Mouse (Mus musculus): ENCODE data around the gene Cd5. TPM values are rescaled to one million over a fixed set of nuclear protein-coding genes. Genes with fewer than 3 reads are reported as not detected.
A peak's percentile ranks its signal among the peaks of the same experiment; 100 is the strongest.

The Cd5 gene
- polyA plus RNA-seq, 1 experiment from 2014 or later = 0.28 TPM

DNA sequence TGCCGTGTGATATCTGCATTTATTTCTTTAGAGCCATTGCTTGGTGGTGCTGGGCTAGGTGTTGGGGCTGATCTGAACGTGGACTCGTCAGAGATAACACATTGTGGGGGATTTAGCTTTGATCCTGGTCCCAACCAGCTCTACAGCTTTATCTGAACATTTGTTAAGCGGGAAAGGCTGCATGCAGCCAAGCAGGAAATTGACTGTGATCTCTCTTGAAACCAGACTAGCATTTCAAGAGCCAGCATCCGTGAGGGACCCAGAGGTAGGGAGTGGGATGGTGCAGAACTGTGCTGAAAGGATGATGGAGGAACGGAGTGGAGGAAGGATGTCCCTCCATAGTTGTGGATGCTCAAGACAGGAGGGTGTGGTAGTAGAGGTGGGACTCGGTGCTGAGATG lies 34.6 kb upstream of the Cd5 start:
- no peak for ATAC-seq
- no peak overlapping the region for H3K9ac ChIP-seq (ENCODE audit: low read depth, low read length)
- no peak overlapping the region for H3K27ac ChIP-seq (ENCODE audit: low read depth, low read length)
- no peaks in the 10 kb centered on the region for H3K36me3 ChIP-seq (ENCODE audit: control insufficient read depth, insufficient read depth, low read length)
- H3K9me3 ChIP-seq (ENCODE audit: control insufficient read depth, low read length) = no peaks in the 10 kb centered on the region
- H3K4me3 ChIP-seq (ENCODE audit: low read length) = no peak overlapping the region
- H3K4me1 ChIP-seq (ENCODE audit: control insufficient read depth, insufficient read depth, low read depth, low read length) = peaks cover 14% of the 10 kb centered on the region
- 75% methylated on average over 7 of the region's 7 CpGs for WGBS
- H3K4me2 ChIP-seq (ENCODE audit: low read length) = no peak overlapping the region
- H3K27me3 ChIP-seq (replicated peaks; ENCODE audit: control insufficient read depth, insufficient read depth, low read length) = no peaks in the 10 kb centered on the region

DNA sequence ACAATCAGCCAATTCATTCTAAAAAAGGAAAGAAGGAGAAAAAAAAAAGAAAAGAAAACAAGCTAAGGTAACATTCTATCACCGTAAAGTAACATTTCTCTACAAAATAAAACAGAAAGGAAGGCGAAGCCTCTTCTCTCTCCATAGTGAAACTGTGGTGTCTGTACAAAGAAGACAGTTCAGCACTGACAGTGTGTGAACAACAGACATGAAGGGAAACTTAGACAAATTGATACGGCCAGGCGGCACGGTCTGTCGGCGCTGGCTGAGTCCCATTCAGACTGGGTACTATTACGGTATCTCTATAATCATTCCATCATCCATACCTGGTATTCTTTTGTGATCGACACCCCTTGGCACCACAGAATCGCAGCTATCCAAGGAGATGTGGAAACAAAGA lies 34.1 kb upstream of the Cd5 start:
- Histone ChIP-seq H3K4me1 (ENCODE audit: control insufficient read depth, insufficient read depth, low read depth, low read length) (peaks cover 14% of the 10 kb centered on the region), H3K9me3 (ENCODE audit: control insufficient read depth, low read length) (no peaks in the 10 kb centered on the region), H3K36me3 (ENCODE audit: control insufficient read depth, insufficient read depth, low read length) (no peaks in the 10 kb centered on the region), H3K4me2 (ENCODE audit: low read length) (no peak overlapping the region), H3K27me3 (replicated peaks; ENCODE audit: control insufficient read depth, insufficient read depth, low read length) (no peaks in the 10 kb centered on the region), H3K4me3 (ENCODE audit: low read length) (no peak overlapping the region), H3K9ac (ENCODE audit: low read depth, low read length) (no peak overlapping the region), H3K27ac (ENCODE audit: low read depth, low read length) (no peak overlapping the region)
- WGBS = 89% methylated on average over 10 of the region's 10 CpGs
- no peak for ATAC-seq

DNA sequence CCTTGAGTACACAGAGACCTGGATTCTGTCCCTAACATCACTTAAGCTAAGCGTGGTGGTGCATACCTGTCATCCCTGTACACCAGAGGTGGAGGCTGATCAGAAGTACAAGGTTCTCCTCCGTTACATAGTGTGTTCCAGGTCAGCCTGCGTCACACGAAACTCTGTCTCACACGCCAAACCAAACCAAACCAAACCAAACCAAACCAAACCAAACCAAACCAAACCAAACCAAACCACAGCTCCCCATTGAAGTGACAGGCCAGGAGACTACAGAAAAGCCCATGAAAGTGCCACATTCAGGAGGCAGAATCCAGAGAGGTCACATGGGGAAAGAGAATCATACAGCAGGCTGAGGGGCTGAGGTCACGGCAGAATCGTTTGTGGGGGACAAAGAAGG lies 33.2 kb upstream of the Cd5 start:
- Histone ChIP-seq H3K27me3 (replicated peaks; ENCODE audit: control insufficient read depth, insufficient read depth, low read length) (no peaks in the 10 kb centered on the region), H3K36me3 (ENCODE audit: control insufficient read depth, insufficient read depth, low read length) (no peaks in the 10 kb centered on the region), H3K4me3 (ENCODE audit: low read length) (no peak overlapping the region), H3K27ac (ENCODE audit: low read depth, low read length) (no peak overlapping the region), H3K9ac (ENCODE audit: low read depth, low read length) (no peak overlapping the region), H3K4me1 (ENCODE audit: control insufficient read depth, insufficient read depth, low read depth, low read length) (peaks cover 19% of the 10 kb centered on the region), H3K9me3 (ENCODE audit: control insufficient read depth, low read length) (no peaks in the 10 kb centered on the region), H3K4me2 (ENCODE audit: low read length) (no peak overlapping the region)
- 76% methylated on average over 7 of the region's 7 CpGs for WGBS
- ATAC-seq = no peak

DNA sequence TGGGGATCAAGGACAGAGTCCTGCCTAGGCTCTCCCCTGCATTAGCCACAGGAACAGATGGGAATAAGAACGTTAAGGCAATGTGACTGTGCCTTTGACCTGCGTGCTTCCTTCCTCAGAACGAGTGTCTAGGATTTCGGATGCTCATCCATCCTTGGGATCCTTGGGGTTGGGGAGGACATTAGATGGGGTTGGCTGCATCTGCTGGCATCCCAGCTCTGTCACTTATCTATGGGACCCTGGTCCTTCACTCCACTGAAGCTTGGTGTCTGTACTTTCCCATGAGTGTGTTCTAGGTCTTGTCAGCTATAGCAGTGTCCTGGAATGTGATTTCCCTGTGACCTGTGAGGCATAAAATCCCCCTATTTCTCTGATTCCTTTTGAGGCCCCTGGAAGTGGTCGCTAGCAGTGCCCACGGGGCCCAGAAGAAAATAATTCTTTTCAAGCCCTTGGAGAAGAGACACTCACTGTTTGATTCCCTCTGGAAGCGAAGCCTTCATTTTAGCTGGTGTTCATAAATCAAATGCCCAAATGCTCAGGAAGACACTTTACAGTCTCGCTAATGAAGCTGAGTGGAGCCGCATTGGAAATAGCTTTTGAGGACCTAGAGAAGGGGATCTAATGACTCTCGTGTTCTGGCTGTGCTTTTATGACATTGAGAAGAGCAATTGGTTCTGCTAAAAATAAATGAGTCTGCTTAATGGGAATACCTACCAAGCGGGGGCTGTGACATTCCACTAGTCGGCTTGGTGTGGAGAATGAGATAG lies 30.8 kb upstream of the Cd5 start:
- no peak overlapping the region for H3K4me3 ChIP-seq (ENCODE audit: low read length)
- no peak overlapping the region for H3K9ac ChIP-seq (ENCODE audit: low read depth, low read length)
- H3K4me1 ChIP-seq (ENCODE audit: control insufficient read depth, insufficient read depth, low read depth, low read length) = peaks cover 19% of the 10 kb centered on the region
- H3K27ac ChIP-seq (ENCODE audit: low read depth, low read length) = peak overlapping the region; percentile 61
- H3K9me3 ChIP-seq (ENCODE audit: control insufficient read depth, low read length) = no peaks in the 10 kb centered on the region
- WGBS = 57% methylated on average over 12 of the region's 12 CpGs
- H3K27me3 ChIP-seq (replicated peaks; ENCODE audit: control insufficient read depth, insufficient read depth, low read length) = no peaks in the 10 kb centered on the region
- no peaks in the 10 kb centered on the region for H3K36me3 ChIP-seq (ENCODE audit: control insufficient read depth, insufficient read depth, low read length)
- no peak overlapping the region for H3K4me2 ChIP-seq (ENCODE audit: low read length)
- peak; percentile 34 for ATAC-seq

DNA sequence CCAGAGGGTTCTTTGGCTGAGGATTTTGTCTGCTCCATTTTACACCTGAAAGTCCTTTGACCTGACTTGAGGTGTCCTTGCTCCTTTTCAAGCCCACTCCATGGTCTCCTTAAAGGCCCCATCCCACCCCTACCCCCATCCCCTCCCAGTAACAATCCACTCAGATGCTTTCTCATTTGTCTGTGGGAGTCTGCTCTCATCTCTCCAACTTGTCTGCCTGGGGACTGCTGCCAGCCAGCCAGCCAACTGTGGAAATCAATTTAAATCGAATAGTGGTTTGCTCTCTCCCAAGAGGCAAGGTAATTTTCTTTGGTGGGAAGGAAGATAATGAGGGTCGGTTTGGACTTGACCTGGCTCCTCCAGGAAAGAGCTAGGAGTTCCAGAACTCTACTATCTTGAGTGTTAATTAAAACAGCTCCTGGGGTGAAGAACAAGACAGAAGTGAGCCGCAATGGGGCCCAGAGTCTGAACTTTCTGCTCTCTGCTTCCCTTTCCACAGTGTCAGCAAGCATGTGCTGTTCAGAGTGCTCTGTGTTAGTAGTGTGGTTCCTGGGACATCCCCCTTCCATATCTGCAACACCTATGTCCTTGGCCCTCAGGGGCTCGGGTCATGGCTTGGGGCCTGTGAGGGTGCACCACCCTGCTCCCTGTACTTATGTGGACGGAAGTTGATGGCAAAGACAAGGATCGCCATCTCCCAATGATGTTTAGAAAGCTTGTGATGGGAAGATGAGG lies 30.1 kb upstream of the Cd5 start:
- no peak overlapping the region for H3K4me3 ChIP-seq (ENCODE audit: low read length)
- peak; percentile 48 for ATAC-seq
- peak overlapping the region; percentile 61 for H3K27ac ChIP-seq (ENCODE audit: low read depth, low read length)
- H3K9ac ChIP-seq (ENCODE audit: low read depth, low read length) = no peak overlapping the region
- no peaks in the 10 kb centered on the region for H3K27me3 ChIP-seq (replicated peaks; ENCODE audit: control insufficient read depth, insufficient read depth, low read length)
- WGBS = 57% methylated on average over 6 of the region's 6 CpGs
- H3K4me2 ChIP-seq (ENCODE audit: low read length) = no peak overlapping the region
- no peaks in the 10 kb centered on the region for H3K36me3 ChIP-seq (ENCODE audit: control insufficient read depth, insufficient read depth, low read length)
- no peaks in the 10 kb centered on the region for H3K9me3 ChIP-seq (ENCODE audit: control insufficient read depth, low read length)
- peaks cover 19% of the 10 kb centered on the region for H3K4me1 ChIP-seq (ENCODE audit: control insufficient read depth, insufficient read depth, low read depth, low read length)

DNA sequence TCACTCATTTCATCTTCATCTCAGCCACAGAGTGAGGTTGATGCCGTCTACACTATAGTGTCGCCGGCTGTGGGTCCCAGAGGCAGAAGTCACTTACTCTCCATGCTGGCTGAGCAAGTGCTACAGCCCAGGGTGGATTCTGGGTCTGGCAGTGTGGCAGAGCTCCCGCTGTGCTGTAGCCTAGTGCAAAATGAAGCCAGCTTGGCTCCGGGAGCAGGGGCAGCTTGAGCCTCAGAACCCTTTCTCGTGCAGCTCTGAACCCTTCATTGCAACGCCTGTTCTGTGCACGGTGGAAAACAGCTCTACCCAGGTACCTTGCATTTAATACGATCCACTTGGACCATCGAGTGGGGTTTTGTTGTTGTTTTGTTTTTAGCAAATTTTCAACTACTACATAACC lies 28.8 kb upstream of the Cd5 start:
- Histone ChIP-seq H3K4me2 (ENCODE audit: low read length) (no peak overlapping the region), H3K9me3 (ENCODE audit: control insufficient read depth, low read length) (no peaks in the 10 kb centered on the region), H3K4me3 (ENCODE audit: low read length) (no peak overlapping the region), H3K4me1 (ENCODE audit: control insufficient read depth, insufficient read depth, low read depth, low read length) (peaks cover 19% of the 10 kb centered on the region), H3K36me3 (ENCODE audit: control insufficient read depth, insufficient read depth, low read length) (no peaks in the 10 kb centered on the region), H3K9ac (ENCODE audit: low read depth, low read length) (no peak overlapping the region), H3K27ac (ENCODE audit: low read depth, low read length) (no peak overlapping the region), H3K27me3 (replicated peaks; ENCODE audit: control insufficient read depth, insufficient read depth, low read length) (no peaks in the 10 kb centered on the region)
- ATAC-seq = no peak
- 76% methylated on average over 10 of the region's 10 CpGs for WGBS

DNA sequence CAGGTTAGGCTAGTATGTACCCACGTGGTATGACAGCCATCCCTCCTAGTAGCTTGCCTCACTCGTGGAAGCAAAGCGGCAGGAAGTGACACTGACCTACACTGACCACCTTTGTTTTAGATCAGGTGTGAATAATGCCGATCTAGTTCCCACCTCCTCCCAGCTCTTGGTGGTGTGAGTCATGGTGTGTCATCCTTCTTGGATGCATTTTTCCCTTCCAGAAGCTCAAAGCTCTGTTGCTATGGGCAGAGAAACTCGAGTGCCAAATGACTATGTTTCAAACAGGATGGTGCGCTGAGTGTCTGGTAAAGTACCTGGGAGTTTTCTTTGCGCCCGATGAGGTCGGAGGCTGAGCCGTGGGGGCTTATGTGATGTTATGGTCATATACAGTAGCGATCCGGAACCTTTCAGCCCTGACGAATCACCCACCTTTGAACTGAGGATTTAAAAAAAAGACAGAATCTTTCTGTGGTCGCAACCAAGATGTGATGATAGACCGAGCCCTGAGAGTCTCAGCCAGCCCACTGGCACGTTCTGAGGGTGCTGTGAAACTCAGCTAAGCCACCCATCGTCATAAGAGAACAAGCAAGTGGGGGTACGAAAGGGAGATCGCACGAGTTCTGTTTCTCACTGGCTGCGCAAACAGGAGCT lies 24.7 kb upstream of the Cd5 start:
- Histone ChIP-seq H3K27me3 (replicated peaks; ENCODE audit: control insufficient read depth, insufficient read depth, low read length) (no peaks in the 10 kb centered on the region), H3K9ac (ENCODE audit: low read depth, low read length) (no peak overlapping the region), H3K4me1 (ENCODE audit: control insufficient read depth, insufficient read depth, low read depth, low read length) (peaks cover 6% of the 10 kb centered on the region), H3K27ac (ENCODE audit: low read depth, low read length) (no peak overlapping the region), H3K36me3 (ENCODE audit: control insufficient read depth, insufficient read depth, low read length) (no peaks in the 10 kb centered on the region), H3K9me3 (ENCODE audit: control insufficient read depth, low read length) (no peaks in the 10 kb centered on the region), H3K4me3 (ENCODE audit: low read length) (no peak overlapping the region), H3K4me2 (ENCODE audit: low read length) (no peak overlapping the region)
- 84% methylated on average over 21 of the region's 21 CpGs for WGBS
- ATAC-seq = no peak

DNA sequence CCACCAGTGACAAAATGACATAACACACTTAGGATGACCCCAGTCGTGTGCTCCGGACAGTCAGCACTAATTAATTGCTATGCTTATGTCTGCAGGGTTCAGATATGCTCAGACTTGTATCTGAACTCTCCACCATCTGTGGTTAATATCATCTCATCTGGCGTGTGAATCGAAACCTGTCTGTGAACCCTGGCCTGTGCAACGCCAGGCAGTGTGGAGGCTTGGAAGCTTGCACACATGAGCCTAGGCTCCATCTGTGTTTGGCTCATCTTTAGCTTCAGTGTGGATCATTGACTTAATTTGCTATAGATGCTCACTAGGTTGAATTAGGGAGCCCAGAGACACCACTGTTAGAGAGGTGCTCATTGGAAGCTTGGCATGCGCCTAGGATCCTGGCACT lies 23.7 kb upstream of the Cd5 start:
- H3K4me1 ChIP-seq (ENCODE audit: control insufficient read depth, insufficient read depth, low read depth, low read length) = peaks cover 3% of the 10 kb centered on the region
- H3K4me3 ChIP-seq (ENCODE audit: low read length) = no peak overlapping the region
- ATAC-seq = no peak
- H3K27me3 ChIP-seq (replicated peaks; ENCODE audit: control insufficient read depth, insufficient read depth, low read length) = no peaks in the 10 kb centered on the region
- H3K36me3 ChIP-seq (ENCODE audit: control insufficient read depth, insufficient read depth, low read length) = no peaks in the 10 kb centered on the region
- H3K9me3 ChIP-seq (ENCODE audit: control insufficient read depth, low read length) = no peaks in the 10 kb centered on the region
- no peak overlapping the region for H3K4me2 ChIP-seq (ENCODE audit: low read length)
- H3K27ac ChIP-seq (ENCODE audit: low read depth, low read length) = no peak overlapping the region
- H3K9ac ChIP-seq (ENCODE audit: low read depth, low read length) = no peak overlapping the region
- WGBS = 81% methylated on average over 6 of the region's 6 CpGs

DNA sequence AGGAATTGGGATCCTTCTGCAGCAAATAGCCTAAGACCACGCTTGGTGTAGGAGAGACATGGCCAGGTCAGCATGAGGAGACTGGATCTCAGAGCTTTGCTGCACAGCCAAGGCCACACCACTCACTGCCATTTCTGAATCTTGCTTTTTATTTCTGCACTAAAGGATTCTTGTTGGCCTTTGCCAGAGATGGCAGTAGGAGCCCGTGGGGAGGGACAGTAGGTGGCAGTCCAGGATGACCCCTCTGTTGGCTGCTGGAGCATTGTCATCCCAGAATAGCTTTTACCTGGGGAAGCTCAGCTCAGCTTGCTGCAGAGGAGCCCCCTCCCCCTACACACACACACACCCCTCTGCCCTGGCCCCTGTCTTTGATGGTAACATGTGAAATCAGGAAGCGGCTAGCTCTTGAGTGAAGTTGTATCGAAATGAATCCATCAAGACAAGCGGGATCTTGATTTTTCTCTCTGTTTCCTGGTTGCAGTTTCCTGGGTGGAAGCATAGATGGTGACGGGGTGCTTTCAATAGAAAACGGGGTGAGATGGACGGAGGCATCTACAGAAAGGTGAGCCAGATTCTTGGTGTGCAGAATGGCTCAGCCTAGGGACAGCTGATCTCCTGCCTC lies 23.1 kb upstream of the Cd5 start:
- H3K9ac ChIP-seq (ENCODE audit: low read depth, low read length) = no peak overlapping the region
- no peak overlapping the region for H3K4me3 ChIP-seq (ENCODE audit: low read length)
- H3K4me2 ChIP-seq (ENCODE audit: low read length) = no peak overlapping the region
- H3K36me3 ChIP-seq (ENCODE audit: control insufficient read depth, insufficient read depth, low read length) = no peaks in the 10 kb centered on the region
- H3K27ac ChIP-seq (ENCODE audit: low read depth, low read length) = no peak overlapping the region
- H3K9me3 ChIP-seq (ENCODE audit: control insufficient read depth, low read length) = no peaks in the 10 kb centered on the region
- H3K4me1 ChIP-seq (ENCODE audit: control insufficient read depth, insufficient read depth, low read depth, low read length) = no peaks in the 10 kb centered on the region; the same call in 1 of the 2 replicates
- 83% methylated on average over 8 of the region's 8 CpGs for WGBS
- no peaks in the 10 kb centered on the region for H3K27me3 ChIP-seq (replicated peaks; ENCODE audit: control insufficient read depth, insufficient read depth, low read length)
- ATAC-seq = no peak
